Comparison of ENCODE assay signal across 8 mouse cellular contexts in genomic region chr2:29621163-29621562, GRCm38 (mm10). TPM values are rescaled to one million over a fixed set of nuclear protein-coding genes. Genes with fewer than 3 reads are reported as not detected.
DNase-seq lines count a peak whose midpoint lies in the region; ATAC-seq lines count a peak whose summit lies in the region.

No protein-coding gene starts in this region.

- intact Hi-C loops in left cerebral cortex, postnatal 25 days (cut with DNase I) = no loop called here

- H3K4me2 ChIP-seq in limb, embryonic 11.5 days (ENCODE audit: low read depth, severe bottlenecking) = peak overlapping the region; percentile 74
- H3K4me2 ChIP-seq in stomach, embryonic 16.5 days (ENCODE audit: low read depth, low read length) = peak overlapping the region; percentile 92

- no peak overlapping the region for H3K27ac ChIP-seq in limb, embryonic 11.5 days (replicated peaks; ENCODE audit: low read depth, low read length)
- H3K27ac ChIP-seq in stomach, embryonic 16.5 days (ENCODE audit: low read length) = no peak overlapping the region

- H3K9me3 ChIP-seq in limb, embryonic 11.5 days (ENCODE audit: control insufficient read depth, low read length) = no peaks in the 10 kb centered on the region
- H3K9me3 ChIP-seq in stomach, embryonic 16.5 days (replicated peaks; ENCODE audit: control insufficient read depth, low read length) = no peaks in the 10 kb centered on the region

- no peak for ATAC-seq in limb, embryonic 11.5 days (ENCODE audit: insufficient number of reproducible peaks, low FRiP score, low TSS enrichment, low read depth)
- ATAC-seq in stomach, embryonic 16.5 days (ENCODE audit: insufficient read depth, low FRiP score) = no peak
- ATAC-seq in frontal cortex, adult (ENCODE audit: low TSS enrichment) = no peak

- H3K27me3 ChIP-seq in limb, embryonic 11.5 days (ENCODE audit: control insufficient read depth, insufficient read depth, low read length) = no peaks in the 10 kb centered on the region
- H3K27me3 ChIP-seq in stomach, embryonic 16.5 days (ENCODE audit: control insufficient read depth, insufficient read depth, low read length) = no peaks in the 10 kb centered on the region

- WGBS in limb, embryonic 11.5 days = 81% methylated on average over 10 of the region's 10 CpGs
- WGBS in stomach, embryonic 16.5 days = 62% methylated on average over 10 of the region's 10 CpGs

- peak; percentile 40 to 86 for DNase-seq in adrenal gland, adult (ENCODE audit: inconsistent age in 2 of 2, low spot score in 1 of 2)
- no peak for DNase-seq in adrenal gland, adult 18-20 months (ENCODE audit: low spot score in 2 of 2)
- peak; percentile 33 for DNase-seq in thymus, postnatal 14 days
- no peak for DNase-seq in thymus, postnatal 36 days
- no peak for DNase-seq in limb, embryonic 11.5 days (ENCODE audit: low spot score)
- DNase-seq in left cerebral cortex, postnatal 25 days (ENCODE audit: low spot score in 2 of 2) = no peak

- H3K36me3 ChIP-seq in limb, embryonic 11.5 days (ENCODE audit: control insufficient read depth, insufficient read depth, low read length) = no peaks in the 10 kb centered on the region
- H3K36me3 ChIP-seq in stomach, embryonic 16.5 days (ENCODE audit: control insufficient read depth, insufficient read depth, low read length) = no peaks in the 10 kb centered on the region

- no peak overlapping the region for H3K9ac ChIP-seq in limb, embryonic 11.5 days (ENCODE audit: low read length)
- peak overlapping the region; percentile 96; the same call in 1 of the 2 replicates for H3K9ac ChIP-seq in stomach, embryonic 16.5 days (ENCODE audit: low read length)

- H3K4me3 ChIP-seq in limb, embryonic 11.5 days (ENCODE audit: low read depth, low read length) = peak overlapping the region; percentile 72; the same call in 1 of the 2 replicates
- peak overlapping the region; percentile 61 for H3K4me3 ChIP-seq in stomach, embryonic 16.5 days (replicated peaks; ENCODE audit: low read length)

- H3K4me1 ChIP-seq in limb, embryonic 11.5 days (ENCODE audit: control insufficient read depth, insufficient read depth, low read length) = peaks cover 3% of the 10 kb centered on the region; the same call in 1 of the 2 replicates
- peaks cover 41% of the 10 kb centered on the region for H3K4me1 ChIP-seq in stomach, embryonic 16.5 days (ENCODE audit: control insufficient read depth, insufficient read depth, low read length)

RNA-seq across cellular contexts. Expression of gene Rapgef1, which starts 1.6 kb away (rescaled TPM):
- 10 to 100 TPM; 46.8 to 51.6 TPM for total RNA-seq in adrenal gland, adult 18-20 months (2021)
- 17.1 and 19.7 TPM in 2 replicates for polyA plus RNA-seq in limb, embryonic 11.5 days (2014; fragmentation: Nextera tagmentation; extraction: Ambion mirVana)
- polyA plus RNA-seq in stomach, embryonic 16.5 days (2015; fragmentation: Nextera tagmentation; extraction: Ambion mirVana) = 10.7 and 11.2 TPM in 2 replicates
- 100 to 1,000 TPM; 110 TPM for total RNA-seq in left cerebral cortex, postnatal 25 days (2021)

Comparison
In these comparisons a context has a peak if more than half of its experiments do, and no peak if none do; other contexts are left out.
1. DNase-seq: peak in adrenal gland, adult (2 of 2) and thymus, postnatal 14 days (single experiment); none in adrenal gland, adult 18-20 months (0 of 2), thymus, postnatal 36 days (0 of 2), limb, embryonic 11.5 days (single experiment) and left cerebral cortex, postnatal 25 days (0 of 2).